Mouse (Mus musculus) c-Kit-positive CD71-positive TER-119-positive erythroid progenitor cells, embryonic 14.5 days (primary cell): ENCODE results near the gene Lrrfip1.
A peak's percentile ranks its signal among the peaks of the same experiment; 100 is the strongest.

Experiments used
- DNase-seq: peaks from one replicate; pipeline ENCODE4 v3.0.0-alpha.2; 2013; ENCODE audit warnings: low spot score

Lrrfip1 gene

GRCm38 (mm10) chr1:90998268-90998890, at the start of gene Lrrfip1:
Lrrfip1 (plus strand) TSS chr1:90998737.
- DNase-seq, result no peak

GRCm38 (mm10) chr1:90949309-90949708, 49.2 kb upstream of the Lrrfip1 start:
- DNase-seq, result no peak

GRCm38 (mm10) chr1:90951670-90952069, 46.9 kb upstream of the Lrrfip1 start:
- DNase-seq, result peak; percentile 17

GRCm38 (mm10) chr1:90952808-90953207, 45.7 kb upstream of the Lrrfip1 start, which contains the start of gene Prlh:
Prlh (plus strand) TSS chr1:90953108.
- no peak for DNase-seq

GRCm38 (mm10) chr1:90953688-90954087, 44.8 kb upstream of the Lrrfip1 start:
- no peak for DNase-seq

- DNase-seq, result peak; percentile 56
These were observed 42.1 kb upstream of the Lrrfip1 start for GRCm38 (mm10) chr1:90956245-90957096.

- DNase-seq, result no peak
These were observed 36.0 kb upstream of the Lrrfip1 start for GRCm38 (mm10) chr1:90962526-90962925.

GRCm38 (mm10) chr1:90962994-90963393, 35.5 kb upstream of the Lrrfip1 start:
- DNase-seq, result no peak

- DNase-seq, result no peak
These were observed 31.0 kb upstream of the Lrrfip1 start for GRCm38 (mm10) chr1:90967583-90967982.

- DNase-seq, result no peak
These were observed 29.9 kb upstream of the Lrrfip1 start for GRCm38 (mm10) chr1:90968649-90969048.

GRCm38 (mm10) chr1:90969347-90969784, 29.2 kb upstream of the Lrrfip1 start, which contains the start of gene Rab17:
Rab17 (minus strand) TSS chr1:90969661.
- no peak for DNase-seq

GRCm38 (mm10) chr1:90969881-90970390, 28.6 kb upstream of the Lrrfip1 start:
- DNase-seq, result no peak

- DNase-seq, result peak; percentile 49
These were observed 25.5 kb upstream of the Lrrfip1 start for GRCm38 (mm10) chr1:90972911-90973573.

- no peak for DNase-seq
These were observed 25.0 kb upstream of the Lrrfip1 start for GRCm38 (mm10) chr1:90973574-90973911.

GRCm38 (mm10) chr1:90974906-90975649, 23.5 kb upstream of the Lrrfip1 start:
- DNase-seq, result no peak

- no peak for DNase-seq
These were observed 22.6 kb upstream of the Lrrfip1 start for GRCm38 (mm10) chr1:90975960-90976359.

- no peak for DNase-seq
These were observed 17.8 kb upstream of the Lrrfip1 start for GRCm38 (mm10) chr1:90980638-90981330.

GRCm38 (mm10) chr1:90981346-90981745, 17.2 kb upstream of the Lrrfip1 start:
- no peak for DNase-seq

- no peak for DNase-seq
These were observed 2.6 kb upstream of the Lrrfip1 start for GRCm38 (mm10) chr1:90995916-90996315.

GRCm38 (mm10) chr1:90997136-90997535, 1.4 kb upstream of the Lrrfip1 start:
- no peak for DNase-seq

GRCm38 (mm10) chr1:90997641-90998040, 896 bp upstream of the Lrrfip1 start:
- no peak for DNase-seq
